Mouse (Mus musculus) heart, adult 2 months (tissue): Measurements from ENCODE around the gene Fgfr1op.
"Not testable (repeated sequence)": the region's sequence is repeated elsewhere in the genome, so short reads cannot be mapped to it uniquely, and the experiment has no call there.

Experiments
- CTCF ChIP-seq: fragments of 200-600 bp; IDR thresholded peaks from 2 replicates; pipeline ENCODE4 v1.8.1; 2022; ENCODE audit warnings: antibody characterized with exemption, mild to moderate bottlenecking, moderate library complexity
- POLR2A ChIP-seq: fragments of 200-500 bp; IDR thresholded peaks from 2 replicates; pipeline ENCODE4 v1.6.1; 2011; ENCODE audit warnings: mild to moderate bottlenecking, low read depth, low read length, control low read depth; ENCODE audit not compliant: insufficient read depth

GRCm38 (mm10) chr17:8167436-8167835 lies 2.1 kb downstream of the Fgfr1op start:
- TF ChIP-seq POLR2A, CTCF: not testable (repeated sequence)
